Mouse (Mus musculus): ENCODE measurements around the gene Tnrc6b. TPM values are rescaled to one million over a fixed set of nuclear protein-coding genes. Genes with fewer than 3 reads are reported as not detected.
A peak's percentile ranks its signal among the peaks of the same experiment; 100 is the strongest.

Tnrc6b gene
- total and polyA plus RNA-seq, 2 experiments: 7.3 to 18.2 TPM

GRCm38 (mm10) chr15:80810226-80810625 lies 99.1 kb downstream of the Tnrc6b start:
- no peak for DNase-seq (ENCODE audit: extremely low read depth, low read depth, low spot score)
- WGBS: 75% methylated on average over 3 of the region's 3 CpGs
- no peaks in the 10 kb centered on the region for H3K36me3 ChIP-seq (ENCODE audit: control insufficient read depth, insufficient read depth, low read length)
- H3K4me1 ChIP-seq (ENCODE audit: control insufficient read depth, insufficient read depth, low read length): peaks cover 17% of the 10 kb centered on the region
- TF ChIP-seq POLR2A (IDR thresholded peaks at IDR 0.05; ENCODE audit: extremely low read depth, insufficient read depth, low read length) (no peak), CTCF (IDR thresholded peaks at IDR 0.05; ENCODE audit: low read depth, low read length) (no peak)
- peaks cover 50% of the 10 kb centered on the region for H3K79me2 ChIP-seq (ENCODE audit: control insufficient read depth, insufficient read depth, low read length)
- no peak overlapping the region for H3K9ac ChIP-seq (ENCODE audit: low read depth, low read length)
- H3K4me3 ChIP-seq (ENCODE audit: insufficient read depth, low read depth, low read length): no peak overlapping the region
- no peak overlapping the region for H3K27ac ChIP-seq (replicated peaks; ENCODE audit: insufficient read depth, low read depth, low read length)
- H3K27me3 ChIP-seq (ENCODE audit: control insufficient read depth, insufficient read depth, low read length): no peaks in the 10 kb centered on the region

GRCm38 (mm10) chr15:80812840-80813239 lies 101.7 kb downstream of the Tnrc6b start:
- H3K9ac ChIP-seq (ENCODE audit: low read depth, low read length): no peak overlapping the region
- H3K27me3 ChIP-seq (ENCODE audit: control insufficient read depth, insufficient read depth, low read length): no peaks in the 10 kb centered on the region
- 39% methylated on average over 4 of the region's 4 CpGs for WGBS
- no peak overlapping the region for H3K4me3 ChIP-seq (ENCODE audit: insufficient read depth, low read depth, low read length)
- TF ChIP-seq CTCF (IDR thresholded peaks at IDR 0.05; ENCODE audit: low read depth, low read length) (no peak), POLR2A (IDR thresholded peaks at IDR 0.05; ENCODE audit: extremely low read depth, insufficient read depth, low read length) (no peak)
- peaks cover 51% of the 10 kb centered on the region for H3K79me2 ChIP-seq (ENCODE audit: control insufficient read depth, insufficient read depth, low read length)
- H3K27ac ChIP-seq (replicated peaks; ENCODE audit: insufficient read depth, low read depth, low read length): no peak overlapping the region
- DNase-seq (ENCODE audit: extremely low read depth, low read depth, low spot score): peak; percentile 18
- peaks cover 2% of the 10 kb centered on the region; the same call in 1 of the 2 replicates for H3K4me1 ChIP-seq (ENCODE audit: control insufficient read depth, insufficient read depth, low read length)
- no peaks in the 10 kb centered on the region for H3K36me3 ChIP-seq (ENCODE audit: control insufficient read depth, insufficient read depth, low read length)

DNA sequence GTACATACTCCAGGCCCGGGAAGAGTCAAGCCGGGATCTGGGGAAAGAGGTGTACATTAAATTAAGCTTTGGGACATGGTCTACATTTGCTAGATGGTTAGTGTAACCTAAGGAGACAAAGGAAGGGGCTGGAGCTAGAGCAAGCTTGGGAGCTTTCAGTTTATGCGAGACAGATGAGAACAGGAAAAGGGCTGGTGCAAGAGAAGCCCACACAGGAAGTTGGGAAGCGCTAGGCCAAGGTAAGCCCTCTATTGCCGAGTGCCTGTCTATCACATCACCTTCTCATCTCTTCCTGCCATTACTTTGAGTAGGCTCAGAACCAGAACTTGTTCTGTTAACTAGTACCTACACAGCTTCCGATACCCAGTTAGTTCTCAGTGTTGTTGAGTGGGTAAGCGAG lies 103.7 kb downstream of the Tnrc6b start:
- Histone ChIP-seq H3K27ac (replicated peaks; ENCODE audit: insufficient read depth, low read depth, low read length) (no peak overlapping the region), H3K79me2 (ENCODE audit: control insufficient read depth, insufficient read depth, low read length) (peaks cover 46% of the 10 kb centered on the region; the same call in 1 of the 2 replicates), H3K36me3 (ENCODE audit: control insufficient read depth, insufficient read depth, low read length) (no peaks in the 10 kb centered on the region), H3K4me1 (ENCODE audit: control insufficient read depth, insufficient read depth, low read length) (0 out of 2 replicates have a peak, but pooled peaks cover 2% of the 10 kb centered on the region), H3K9ac (ENCODE audit: low read depth, low read length) (no peak overlapping the region), H3K4me3 (ENCODE audit: insufficient read depth, low read depth, low read length) (no peak overlapping the region), H3K27me3 (ENCODE audit: control insufficient read depth, insufficient read depth, low read length) (no peaks in the 10 kb centered on the region)
- DNase-seq (ENCODE audit: extremely low read depth, low read depth, low spot score): no peak
- TF ChIP-seq CTCF (IDR thresholded peaks at IDR 0.05; ENCODE audit: low read depth, low read length) (no peak), POLR2A (IDR thresholded peaks at IDR 0.05; ENCODE audit: extremely low read depth, insufficient read depth, low read length) (no peak)
- WGBS: 78% methylated on average over 7 of the region's 7 CpGs

- no peak overlapping the region for H3K27ac ChIP-seq (replicated peaks; ENCODE audit: insufficient read depth, low read depth, low read length)
- no peak overlapping the region for H3K4me3 ChIP-seq (ENCODE audit: insufficient read depth, low read depth, low read length)
- H3K9ac ChIP-seq (ENCODE audit: low read depth, low read length): no peak overlapping the region
- TF ChIP-seq CTCF (IDR thresholded peaks at IDR 0.05; ENCODE audit: low read depth, low read length): no peak
- no peak for TF ChIP-seq POLR2A (IDR thresholded peaks at IDR 0.05; ENCODE audit: extremely low read depth, insufficient read depth, low read length)
- peaks cover 1% of the 10 kb centered on the region; the same call in 1 of the 2 replicates for H3K4me1 ChIP-seq (ENCODE audit: control insufficient read depth, insufficient read depth, low read length)
- peaks cover 2% of the 10 kb centered on the region; the same call in 1 of the 2 replicates for H3K36me3 ChIP-seq (ENCODE audit: control insufficient read depth, insufficient read depth, low read length)
- H3K79me2 ChIP-seq (ENCODE audit: control insufficient read depth, insufficient read depth, low read length): peaks cover 27% of the 10 kb centered on the region; the same call in 1 of the 2 replicates
- 67% methylated on average over 1 of the region's 1 CpGs for WGBS
- DNase-seq (ENCODE audit: extremely low read depth, low read depth, low spot score): no peak
- H3K27me3 ChIP-seq (ENCODE audit: control insufficient read depth, insufficient read depth, low read length): no peaks in the 10 kb centered on the region
These were observed 111.2 kb downstream of the Tnrc6b start for GRCm38 (mm10) chr15:80822276-80822675.

DNA sequence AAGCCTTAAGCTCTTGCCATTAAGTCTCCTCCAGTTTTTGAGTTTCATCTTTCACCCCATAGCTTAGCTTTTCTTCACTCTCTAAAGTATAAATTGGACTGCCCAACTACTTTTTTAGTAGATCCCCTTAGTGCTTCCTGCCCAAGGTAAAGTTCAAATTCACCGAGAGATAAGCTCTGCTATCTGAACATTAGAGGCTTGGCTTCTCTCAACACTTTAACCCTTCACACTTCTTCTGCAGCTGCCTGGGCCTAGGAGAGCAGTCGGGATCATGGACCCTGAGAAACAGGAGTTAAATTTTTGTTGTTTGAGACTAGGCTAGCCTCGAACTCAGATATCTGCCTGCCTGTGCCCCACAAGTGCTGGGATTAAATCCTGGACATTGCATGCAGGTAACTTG lies 120.1 kb downstream of the Tnrc6b start:
- H3K4me3 ChIP-seq (ENCODE audit: insufficient read depth, low read depth, low read length): no peak overlapping the region
- no peak for DNase-seq (ENCODE audit: extremely low read depth, low read depth, low spot score)
- WGBS: 47% methylated on average over 3 of the region's 3 CpGs
- no peak overlapping the region for H3K27ac ChIP-seq (replicated peaks; ENCODE audit: insufficient read depth, low read depth, low read length)
- TF ChIP-seq POLR2A (IDR thresholded peaks at IDR 0.05; ENCODE audit: extremely low read depth, insufficient read depth, low read length): no peak
- no peak for TF ChIP-seq CTCF (IDR thresholded peaks at IDR 0.05; ENCODE audit: low read depth, low read length)
- H3K9ac ChIP-seq (ENCODE audit: low read depth, low read length): no peak overlapping the region
- H3K79me2 ChIP-seq (ENCODE audit: control insufficient read depth, insufficient read depth, low read length): peaks cover 35% of the 10 kb centered on the region
- peaks cover 7% of the 10 kb centered on the region for H3K4me1 ChIP-seq (ENCODE audit: control insufficient read depth, insufficient read depth, low read length)
- H3K27me3 ChIP-seq (ENCODE audit: control insufficient read depth, insufficient read depth, low read length): no peaks in the 10 kb centered on the region
- no peaks in the 10 kb centered on the region for H3K36me3 ChIP-seq (ENCODE audit: control insufficient read depth, insufficient read depth, low read length)

DNA sequence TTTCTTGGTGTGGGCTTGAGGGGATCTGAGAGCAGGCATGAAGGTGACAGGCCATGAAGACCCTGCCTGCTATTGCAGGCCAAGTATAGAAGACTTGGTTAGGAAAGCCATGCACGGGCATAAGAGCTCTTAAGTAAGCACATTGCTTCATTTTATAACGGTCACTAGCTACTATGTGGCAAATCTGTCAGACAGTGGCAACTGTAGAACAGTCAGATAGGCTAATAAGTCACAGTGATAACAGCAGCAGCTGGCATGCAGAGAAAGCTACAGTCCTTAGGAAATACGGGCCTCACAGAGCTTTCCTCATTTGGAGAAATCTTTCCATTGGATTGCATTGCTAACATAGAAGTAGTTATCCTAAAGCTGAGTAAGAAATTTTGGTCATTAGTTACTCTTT lies 121.7 kb downstream of the Tnrc6b start:
- 31% methylated on average over 3 of the region's 3 CpGs for WGBS
- Histone ChIP-seq H3K27me3 (ENCODE audit: control insufficient read depth, insufficient read depth, low read length) (no peaks in the 10 kb centered on the region), H3K79me2 (ENCODE audit: control insufficient read depth, insufficient read depth, low read length) (peaks cover 46% of the 10 kb centered on the region), H3K36me3 (ENCODE audit: control insufficient read depth, insufficient read depth, low read length) (no peaks in the 10 kb centered on the region), H3K4me3 (ENCODE audit: insufficient read depth, low read depth, low read length) (no peak overlapping the region), H3K4me1 (ENCODE audit: control insufficient read depth, insufficient read depth, low read length) (peaks cover 7% of the 10 kb centered on the region), H3K27ac (replicated peaks; ENCODE audit: insufficient read depth, low read depth, low read length) (no peak overlapping the region), H3K9ac (ENCODE audit: low read depth, low read length) (no peak overlapping the region)
- DNase-seq (ENCODE audit: extremely low read depth, low read depth, low spot score): no peak
- TF ChIP-seq POLR2A (IDR thresholded peaks at IDR 0.05; ENCODE audit: extremely low read depth, insufficient read depth, low read length): no peak
